ENCODE assay signal across 9 mouse cellular contexts in the genomic region with DNA sequence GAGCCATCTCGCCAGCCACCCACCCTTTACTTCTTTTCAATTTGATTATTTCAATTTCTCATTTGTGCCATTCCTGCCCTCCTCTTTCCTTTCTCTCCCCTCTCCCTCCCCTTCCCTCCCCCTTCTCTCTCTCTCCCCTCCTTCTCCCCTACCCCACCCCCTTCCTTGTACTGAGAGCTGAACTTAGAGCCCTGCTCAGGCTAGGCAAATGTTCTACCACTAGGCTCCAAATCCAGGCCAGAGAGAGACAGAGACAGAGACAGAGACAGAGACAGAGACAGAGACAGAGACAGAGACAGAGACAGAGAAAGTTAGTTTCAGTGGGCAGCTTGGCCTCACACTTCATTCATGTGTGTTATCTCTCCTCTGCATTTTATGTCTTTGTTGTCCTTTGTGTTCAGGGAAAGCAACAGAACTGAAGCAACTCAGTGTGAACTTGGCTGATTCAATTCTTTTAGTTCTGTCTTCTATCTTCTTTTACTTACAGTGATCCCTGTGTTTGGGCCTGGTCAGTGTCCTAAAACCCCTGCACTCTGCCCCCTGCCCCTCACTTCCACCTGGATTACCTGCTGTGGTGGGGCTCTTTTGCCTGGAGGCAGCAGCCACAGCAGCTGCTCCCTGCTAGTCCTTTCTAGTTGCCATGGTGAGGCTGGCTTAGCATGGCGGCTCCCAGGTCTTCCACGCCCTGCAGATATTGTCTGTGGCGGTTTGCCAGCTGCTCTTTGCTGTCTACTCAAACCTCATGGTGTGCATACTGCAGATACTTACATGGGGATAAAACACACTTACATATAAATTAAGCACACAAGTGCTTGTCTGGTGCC. TPM values are rescaled to one million over a fixed set of nuclear protein-coding genes. Genes with fewer than 3 reads are reported as not detected.
DNase-seq lines count a peak whose midpoint lies in the region; ATAC-seq and TF ChIP-seq lines count a peak whose summit lies in the region.
"Not testable (repeated sequence)": the region's sequence is repeated elsewhere in the genome, so short reads cannot be mapped to it uniquely, and the experiment has no call there.
"Had no signal": no experiment of that assay in that cellular context is flagged by ENCODE, and none has a peak within 500 bp of the region (broad histone marks: within the 10 kb centered on the region; RNA-seq: fewer than 3 reads in every experiment).

No protein-coding gene starts in this region.

- WGBS in embryonic facial prominence, embryonic 14.5 days: no CpG with 5 or more reads among the region's 4 CpGs
- no CpG with 5 or more reads among the region's 4 CpGs for WGBS in hindbrain, embryonic 11.5 days
- no CpG with 5 or more reads among the region's 4 CpGs for WGBS in intestine, postnatal 0 days
- no CpG with 5 or more reads among the region's 4 CpGs for WGBS in liver, postnatal 0 days (ENCODE audit: insufficient replicate concordance)
- WGBS in midbrain, embryonic 12.5 days: 0% methylated on average over 1 of the region's 4 CpGs
- no CpG with 5 or more reads among the region's 4 CpGs for WGBS in neural tube, embryonic 14.5 days

- H3K4me3 ChIP-seq in embryonic facial prominence, embryonic 14.5 days (ENCODE audit: low read depth, low read length); hindbrain, embryonic 11.5 days (ENCODE audit: low read depth, low read length); intestine, postnatal 0 days (ENCODE audit: low read depth, low read length); liver, postnatal 0 days (ENCODE audit: low read depth, low read length); midbrain, embryonic 12.5 days; neural tube, embryonic 14.5 days (ENCODE audit: low read depth, low read length): not testable (repeated sequence)

- TF ChIP-seq CTCF in intestine, postnatal 0 days (IDR thresholded peaks at IDR 0.05; ENCODE audit: low read depth); liver, postnatal 0 days (IDR thresholded peaks at IDR 0.05; ENCODE audit: low read depth): not testable (repeated sequence)

- ATAC-seq in embryonic facial prominence, embryonic 14.5 days (ENCODE audit: low read depth): peak; percentile 94
- 0 out of 2 replicates have a peak, but pooled peaks have one; percentile 31 for ATAC-seq in frontal cortex, adult (ENCODE audit: low TSS enrichment)
- peak; percentile 92 for ATAC-seq in hindbrain, embryonic 11.5 days (ENCODE audit: low FRiP score)
- ATAC-seq in intestine, postnatal 0 days: peak; percentile 71
- peak; percentile 50; the same call in 1 of the 2 replicates for ATAC-seq in liver, postnatal 0 days
- peak; percentile 93 for ATAC-seq in midbrain, embryonic 12.5 days (ENCODE audit: low FRiP score, low read depth)
- peak; percentile 92 for ATAC-seq in neural tube, embryonic 14.5 days (ENCODE audit: low read depth)

- H3K27me3 ChIP-seq in embryonic facial prominence, embryonic 14.5 days (replicated peaks; ENCODE audit: control insufficient read depth, insufficient read depth, low read length); hindbrain, embryonic 11.5 days (ENCODE audit: control insufficient read depth, insufficient read depth, low read length); intestine, postnatal 0 days (replicated peaks; ENCODE audit: control insufficient read depth, insufficient read depth, low read length); liver, postnatal 0 days (ENCODE audit: insufficient read depth, low read length); midbrain, embryonic 12.5 days; neural tube, embryonic 14.5 days (ENCODE audit: control insufficient read depth, insufficient read depth, low read length): not testable (repeated sequence)

- H3K36me3 ChIP-seq in embryonic facial prominence, embryonic 14.5 days (ENCODE audit: control insufficient read depth, insufficient read depth, low read length); hindbrain, embryonic 11.5 days (ENCODE audit: control insufficient read depth, insufficient read depth, low read length); intestine, postnatal 0 days (ENCODE audit: control insufficient read depth, insufficient read depth); liver, postnatal 0 days (replicated peaks; ENCODE audit: insufficient read depth, low read length); midbrain, embryonic 12.5 days; neural tube, embryonic 14.5 days (ENCODE audit: control insufficient read depth, insufficient read depth, low read length): not testable (repeated sequence)

- not testable (repeated sequence) for H3K9me3 ChIP-seq in embryonic facial prominence, embryonic 14.5 days (ENCODE audit: control insufficient read depth, low read length); hindbrain, embryonic 11.5 days (ENCODE audit: control insufficient read depth, low read length); intestine, postnatal 0 days (ENCODE audit: control insufficient read depth); liver, postnatal 0 days (ENCODE audit: low read length); midbrain, embryonic 12.5 days; neural tube, embryonic 14.5 days (ENCODE audit: control insufficient read depth, low read length)

- peak; percentile 10 for DNase-seq in 3134 (ENCODE audit: extremely low read depth, insufficient read length, low spot score)
- DNase-seq in embryonic facial prominence, embryonic 14.5 days (ENCODE audit: low spot score); hindbrain, embryonic 11.5 days (ENCODE audit: low spot score); liver, postnatal 0 days: not testable (repeated sequence)

- H3K9ac ChIP-seq in embryonic facial prominence, embryonic 14.5 days (ENCODE audit: low read depth, low read length); hindbrain, embryonic 11.5 days (ENCODE audit: low read depth, low read length); intestine, postnatal 0 days (ENCODE audit: low read depth, low read length); liver, postnatal 0 days (replicated peaks); midbrain, embryonic 12.5 days (replicated peaks); neural tube, embryonic 14.5 days (replicated peaks; ENCODE audit: low read depth, low read length): not testable (repeated sequence)

- H3K27ac ChIP-seq in embryonic facial prominence, embryonic 14.5 days (replicated peaks; ENCODE audit: low read depth, low read length); hindbrain, embryonic 11.5 days (ENCODE audit: low read depth, low read length); intestine, postnatal 0 days (ENCODE audit: low read depth, low read length); liver, postnatal 0 days (ENCODE audit: low read depth); neural tube, embryonic 14.5 days (ENCODE audit: low read depth, low read length): not testable (repeated sequence)
- peak overlapping the region; percentile 73 for H3K27ac ChIP-seq in midbrain, embryonic 12.5 days (replicated peaks)

- not testable (repeated sequence) for TF ChIP-seq EP300 in liver, postnatal 0 days (IDR thresholded peaks at IDR 0.05; ENCODE audit: low read depth)

- not testable (repeated sequence) for H3K4me1 ChIP-seq in embryonic facial prominence, embryonic 14.5 days (ENCODE audit: control insufficient read depth, insufficient read depth, low read length); hindbrain, embryonic 11.5 days (replicated peaks; ENCODE audit: control insufficient read depth, insufficient read depth, low read length); intestine, postnatal 0 days (replicated peaks; ENCODE audit: control insufficient read depth, insufficient read depth, low read length); liver, postnatal 0 days (ENCODE audit: insufficient read depth); midbrain, embryonic 12.5 days; neural tube, embryonic 14.5 days (ENCODE audit: control insufficient read depth, insufficient read depth, low read length)

- not testable (repeated sequence) for H3K4me2 ChIP-seq in embryonic facial prominence, embryonic 14.5 days (ENCODE audit: low read depth, low read length); hindbrain, embryonic 11.5 days (replicated peaks; ENCODE audit: low read depth, low read length); intestine, postnatal 0 days (replicated peaks; ENCODE audit: low read depth); liver, postnatal 0 days (ENCODE audit: low read depth, low read length); midbrain, embryonic 12.5 days (replicated peaks); neural tube, embryonic 14.5 days (ENCODE audit: low read depth, low read length)

RNA-seq across cellular contexts. Expression of gene Sytl3, which starts 25.8 kb away (rescaled TPM):
- 0.43 and 0.70 TPM in 2 replicates for polyA plus RNA-seq in embryonic facial prominence, embryonic 14.5 days (2014; fragmentation: Nextera tagmentation; extraction: Ambion mirVana)
- polyA plus RNA-seq in hindbrain, embryonic 11.5 days (2014; fragmentation: Nextera tagmentation; extraction: Ambion mirVana): 0.15 and 0.64 TPM in 2 replicates
- 10.7 and 11.0 TPM in 2 replicates for polyA plus RNA-seq in intestine, postnatal 0 days (2015; fragmentation: Nextera tagmentation; extraction: Ambion mirVana)
- 0.18 and 0.21 TPM in 2 replicates for polyA plus RNA-seq in liver, postnatal 0 days (2015; fragmentation: Nextera tagmentation; extraction: Ambion mirVana)
- polyA plus RNA-seq in midbrain, embryonic 12.5 days (2016; fragmentation: Nextera tagmentation; extraction: Ambion mirVana): 0.12 TPM in 1 of 2 replicates, not detected in the other
- polyA plus RNA-seq in neural tube, embryonic 14.5 days (2014; fragmentation: Nextera tagmentation; extraction: Ambion mirVana): 0.79 and 1.1 TPM in 2 replicates
- polyA plus RNA-seq: adrenal gland, adult 2 months had no signal

RNA-seq across cellular contexts. Expression of gene Dynlt1f, which starts 29.0 kb away (rescaled TPM):
- polyA plus RNA-seq in embryonic facial prominence, embryonic 14.5 days (2014; fragmentation: Nextera tagmentation; extraction: Ambion mirVana): 254 and 264 TPM in 2 replicates
- polyA plus RNA-seq in hindbrain, embryonic 11.5 days (2014; fragmentation: Nextera tagmentation; extraction: Ambion mirVana): 323 and 333 TPM in 2 replicates
- polyA plus RNA-seq in intestine, postnatal 0 days (2015; fragmentation: Nextera tagmentation; extraction: Ambion mirVana): 234 and 240 TPM in 2 replicates
- 52.8 and 54.5 TPM in 2 replicates for polyA plus RNA-seq in liver, postnatal 0 days (2015; fragmentation: Nextera tagmentation; extraction: Ambion mirVana)
- polyA plus RNA-seq in midbrain, embryonic 12.5 days (2016; fragmentation: Nextera tagmentation; extraction: Ambion mirVana): 301 and 317 TPM in 2 replicates
- 361 and 367 TPM in 2 replicates for polyA plus RNA-seq in neural tube, embryonic 14.5 days (2014; fragmentation: Nextera tagmentation; extraction: Ambion mirVana)

Comparison
In these comparisons a context has a peak if more than half of its experiments do, and no peak if none do; other contexts are left out.
1. ATAC-seq: peak in every context shown above with its lines; median percentile 94 in embryonic facial prominence, embryonic 14.5 days; 93 in midbrain, embryonic 12.5 days; 92 in hindbrain, embryonic 11.5 days; 92 in neural tube, embryonic 14.5 days; 71 in intestine, postnatal 0 days; 50 in liver, postnatal 0 days; 31 in frontal cortex, adult.